Mouse (Mus musculus) embryonic fibroblast, embryonic 13.5 days (primary cell): ENCODE data around the gene Cntnap2.

Source experiments
- CTCF ChIP-seq: IDR thresholded peaks from 2 replicates; pipeline ENCODE4 v1.5.1; 2011; ENCODE audit warnings: mild to moderate bottlenecking, control low read depth, low read length, moderate library complexity, borderline replicate concordance; ENCODE audit not compliant: insufficient read depth
- POLR2A ChIP-seq: IDR thresholded peaks from 2 replicates; pipeline ENCODE4 v1.6.1; 2011; ENCODE audit warnings: low read depth, mild to moderate bottlenecking, control low read depth, low read length, moderate library complexity

DNA sequence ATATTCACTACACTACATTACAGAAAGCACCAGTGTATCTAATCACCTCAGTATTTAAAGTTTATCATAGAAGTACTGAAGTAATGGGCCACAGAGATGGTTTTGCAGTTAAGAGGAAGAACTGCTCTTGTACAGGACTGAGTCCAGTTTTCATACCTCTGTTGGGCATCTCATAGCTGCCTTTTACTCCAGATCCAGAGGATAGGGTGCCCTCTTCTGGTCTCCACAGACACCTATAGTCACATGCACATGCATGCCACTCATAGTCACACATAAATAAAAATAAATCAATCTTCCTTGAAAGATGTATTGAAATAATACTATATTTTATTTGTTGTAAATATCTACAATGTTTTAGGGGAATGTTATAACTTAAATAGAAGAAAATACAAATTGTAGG, 587.9 kb downstream of the Cntnap2 start:
- TF ChIP-seq POLR2A = no peak
- no peak for TF ChIP-seq CTCF
